Comparison of ENCODE assay signal across 9 mouse cellular contexts in genomic region chr19:5572331-5573125, GRCm38 (mm10). TPM values are rescaled to one million over a fixed set of nuclear protein-coding genes. Genes with fewer than 3 reads are reported as not detected.
A peak's percentile ranks its signal among the peaks of the same experiment; 100 is the strongest.
DNase-seq lines count a peak whose midpoint lies in the region; ATAC-seq and TF ChIP-seq lines count a peak whose summit lies in the region.
"Had no signal": no experiment of that assay in that cellular context is flagged by ENCODE, and none has a peak within 500 bp of the region (broad histone marks: within the 10 kb centered on the region; RNA-seq: fewer than 3 reads in every experiment).

No protein-coding gene starts in this region.

- H3K9ac ChIP-seq in limb, embryonic 15.5 days, result no peak overlapping the region
- no peak overlapping the region for H3K9ac ChIP-seq in forebrain, embryonic 12.5 days

- peaks cover 13% of the 10 kb centered on the region for H3K4me1 ChIP-seq in limb, embryonic 15.5 days
- peaks cover 17% of the 10 kb centered on the region for H3K4me1 ChIP-seq in limb, embryonic 10.5 days
- H3K4me1 ChIP-seq in embryonic fibroblast, embryonic 13.5 days (ENCODE audit: control insufficient read depth, insufficient read depth, low read length), result no peaks in the 10 kb centered on the region
- H3K4me1 ChIP-seq in forebrain, embryonic 12.5 days, result peaks cover 12% of the 10 kb centered on the region

- peaks cover 14% of the 10 kb centered on the region for H3K36me3 ChIP-seq in limb, embryonic 15.5 days
- no peaks in the 10 kb centered on the region for H3K36me3 ChIP-seq in limb, embryonic 10.5 days
- no peaks in the 10 kb centered on the region for H3K36me3 ChIP-seq in forebrain, embryonic 12.5 days (replicated peaks)

- no peak for ATAC-seq in limb, embryonic 15.5 days (ENCODE audit: insufficient number of reproducible peaks, low FRiP score, low TSS enrichment, low read depth)
- peak; percentile 20; the same call in 1 of the 2 replicates for ATAC-seq in monocyte, adult 5-6 weeks (replicated peaks; ENCODE audit: insufficient number of reproducible peaks, low FRiP score, low TSS enrichment, poor library complexity, severe bottlenecking)
- no peak for ATAC-seq in forebrain, embryonic 12.5 days (ENCODE audit: low FRiP score)

- WGBS in limb, embryonic 15.5 days, result 76% methylated on average over 19 of the region's 19 CpGs
- WGBS in limb, embryonic 10.5 days, result 86% methylated on average over 19 of the region's 19 CpGs
- WGBS in forebrain, embryonic 12.5 days, result 87% methylated on average over 19 of the region's 19 CpGs

- no peak overlapping the region for H3K4me3 ChIP-seq in limb, embryonic 15.5 days
- H3K4me3 ChIP-seq in limb, embryonic 10.5 days, result no peak overlapping the region
- H3K4me3 ChIP-seq in embryonic fibroblast, embryonic 13.5 days (ENCODE audit: insufficient read depth, low read length), result no peak overlapping the region
- no peak overlapping the region for H3K4me3 ChIP-seq in left cerebral cortex, adult 2 months
- no peak overlapping the region for H3K4me3 ChIP-seq in forebrain, embryonic 12.5 days (replicated peaks)

- no peak for TF ChIP-seq CTCF in embryonic fibroblast, embryonic 13.5 days (IDR thresholded peaks at IDR 0.05; ENCODE audit: borderline replicate concordance, insufficient read depth, low read length)
- TF ChIP-seq CTCF in left cerebral cortex, adult 2 months (IDR thresholded peaks at IDR 0.05), result no peak

- 0 out of 2 replicates have a peak overlapping the region, but pooled peaks have one; percentile 47 for H3K27ac ChIP-seq in limb, embryonic 15.5 days
- H3K27ac ChIP-seq in limb, embryonic 10.5 days, result no peak overlapping the region
- 0 out of 2 replicates have a peak overlapping the region, but pooled peaks have one; percentile 8 for H3K27ac ChIP-seq in embryonic fibroblast, embryonic 13.5 days (ENCODE audit: insufficient read depth, low read length)
- H3K27ac ChIP-seq in left cerebral cortex, adult 2 months, result peak overlapping the region; percentile 47; the same call in 1 of the 2 replicates
- H3K27ac ChIP-seq in forebrain, embryonic 12.5 days, result no peak overlapping the region

- intact Hi-C loops in left cerebral cortex, adult 2 months (cut with DNase I), result no loop called here

- no peak for TF ChIP-seq POLR2A in embryonic fibroblast, embryonic 13.5 days (IDR thresholded peaks at IDR 0.05; ENCODE audit: low read depth, low read length)

- DNase-seq in limb, embryonic 10.5 days (ENCODE audit: low spot score), result no peak
- peak; percentile 51 to 70 for DNase-seq in left cerebral cortex, adult 2 months (ENCODE audit: extremely low spot score in 1 of 2, low spot score in 2 of 2)
- DNase-seq in neural tube, embryonic 10.5 days (ENCODE audit: extremely low spot score, low spot score), result no peak
- no peak for DNase-seq in thymus, postnatal 25 days

- H3K9me3 ChIP-seq in limb, embryonic 15.5 days, result no peaks in the 10 kb centered on the region
- no peaks in the 10 kb centered on the region for H3K9me3 ChIP-seq in limb, embryonic 10.5 days (replicated peaks)
- H3K9me3 ChIP-seq in forebrain, embryonic 12.5 days, result no peaks in the 10 kb centered on the region

- H3K4me2 ChIP-seq in limb, embryonic 15.5 days, result no peak overlapping the region
- H3K4me2 ChIP-seq in forebrain, embryonic 12.5 days, result no peak overlapping the region

- peaks cover 4% of the 10 kb centered on the region; the same call in 1 of the 2 replicates for H3K27me3 ChIP-seq in limb, embryonic 15.5 days
- peaks cover 18% of the 10 kb centered on the region for H3K27me3 ChIP-seq in limb, embryonic 10.5 days (ENCODE audit: low read depth, poor library complexity, severe bottlenecking)
- peaks cover 16% of the 10 kb centered on the region; the same call in 1 of the 2 replicates for H3K27me3 ChIP-seq in forebrain, embryonic 12.5 days

RNA-seq across cellular contexts. Expression of gene Ap5b1, which starts 4.7 kb away (rescaled TPM):
- polyA plus RNA-seq in limb, embryonic 15.5 days (2015; fragmentation: Nextera tagmentation; extraction: Ambion mirVana), result 4.3 and 4.4 TPM in 2 replicates
- 1.2 and 1.4 TPM in 2 replicates for polyA plus RNA-seq in limb, embryonic 10.5 days (2016; fragmentation: Nextera tagmentation; extraction: Ambion mirVana)
- 3.1 and 3.2 TPM in 2 replicates for polyA plus RNA-seq in embryonic fibroblast, embryonic 13.5 days (2011; ENCODE audit: insufficient read length, low read depth, missing spikeins)
- total RNA-seq in left cerebral cortex, adult 2 months (2021), result 1 to 10 TPM; 5.4 to 6.0 TPM
- total RNA-seq in monocyte, adult 5-6 weeks (2017), result 13.2 to 18.0 TPM (median 16.1 TPM) in 3 replicates
- 1.6 TPM in 2 replicates for polyA plus RNA-seq in forebrain, embryonic 12.5 days (2016; fragmentation: Nextera tagmentation; extraction: Ambion mirVana)

RNA-seq across cellular contexts. Expression of gene Ovol1, which starts 12.1 kb away (rescaled TPM):
- polyA plus RNA-seq in limb, embryonic 15.5 days (2015; fragmentation: Nextera tagmentation; extraction: Ambion mirVana), result 30.1 and 30.3 TPM in 2 replicates
- 0.74 and 0.86 TPM in 2 replicates for polyA plus RNA-seq in limb, embryonic 10.5 days (2016; fragmentation: Nextera tagmentation; extraction: Ambion mirVana)
- not detected in 2 replicates for polyA plus RNA-seq in embryonic fibroblast, embryonic 13.5 days (2011; ENCODE audit: insufficient read length, low read depth, missing spikeins)
- total RNA-seq in left cerebral cortex, adult 2 months (2021), result not detected
- not detected in 3 replicates for total RNA-seq in monocyte, adult 5-6 weeks (2017)
- polyA plus RNA-seq in forebrain, embryonic 12.5 days (2016; fragmentation: Nextera tagmentation; extraction: Ambion mirVana), result 0.22 and 0.27 TPM in 2 replicates
- total RNA-seq: layer of hippocampus, postnatal 14 days had no signal

RNA-seq across cellular contexts. Expression of gene Rnaseh2c, which starts 29.1 kb away (rescaled TPM):
- polyA plus RNA-seq in limb, embryonic 15.5 days (2015; fragmentation: Nextera tagmentation; extraction: Ambion mirVana), result 115 and 116 TPM in 2 replicates
- polyA plus RNA-seq in limb, embryonic 10.5 days (2016; fragmentation: Nextera tagmentation; extraction: Ambion mirVana), result 197 and 205 TPM in 2 replicates
- 36.9 and 38.5 TPM in 2 replicates for polyA plus RNA-seq in embryonic fibroblast, embryonic 13.5 days (2011; ENCODE audit: insufficient read length, low read depth, missing spikeins)
- 10 to 100 TPM; 77.7 to 82.4 TPM for total RNA-seq in left cerebral cortex, adult 2 months (2021)
- 71.5 to 138 TPM (median 136 TPM) in 3 replicates for total RNA-seq in monocyte, adult 5-6 weeks (2017)
- 162 and 191 TPM in 2 replicates for polyA plus RNA-seq in forebrain, embryonic 12.5 days (2016; fragmentation: Nextera tagmentation; extraction: Ambion mirVana)

RNA-seq across cellular contexts. Expression of gene Kat5, which starts 37.5 kb away (rescaled TPM):
- polyA plus RNA-seq in limb, embryonic 15.5 days (2015; fragmentation: Nextera tagmentation; extraction: Ambion mirVana), result 43.3 and 48.7 TPM in 2 replicates
- polyA plus RNA-seq in limb, embryonic 10.5 days (2016; fragmentation: Nextera tagmentation; extraction: Ambion mirVana), result 51.5 and 59.3 TPM in 2 replicates
- polyA plus RNA-seq in embryonic fibroblast, embryonic 13.5 days (2011; ENCODE audit: insufficient read length, low read depth, missing spikeins), result 41.4 and 46.4 TPM in 2 replicates
- 10 to 100 TPM; 94.3 to 99.2 TPM for total RNA-seq in left cerebral cortex, adult 2 months (2021)
- total RNA-seq in monocyte, adult 5-6 weeks (2017), result 65.5 to 109 TPM (median 99.2 TPM) in 3 replicates
- polyA plus RNA-seq in forebrain, embryonic 12.5 days (2016; fragmentation: Nextera tagmentation; extraction: Ambion mirVana), result 65.7 and 77.2 TPM in 2 replicates

Comparison
In these comparisons a context has a peak if more than half of its experiments do, and no peak if none do; other contexts are left out.
1. H3K27ac ChIP-seq: peak in limb, embryonic 15.5 days (single experiment), embryonic fibroblast, embryonic 13.5 days (single experiment) and left cerebral cortex, adult 2 months (single experiment); none in limb, embryonic 10.5 days (single experiment) and forebrain, embryonic 12.5 days (single experiment).
2. RNA of gene Ovol1, which starts 12.1 kb away (polyA plus RNA-seq): 30.1 to 30.3 TPM in limb, embryonic 15.5 days; 0.74 to 0.86 TPM in limb, embryonic 10.5 days, 0.22 to 0.27 TPM in forebrain, embryonic 12.5 days and not detected in embryonic fibroblast, embryonic 13.5 days; every median in the first group is over 10 times any median in the second.
3. DNase-seq: peak in left cerebral cortex, adult 2 months (2 of 2); none in limb, embryonic 10.5 days (single experiment), neural tube, embryonic 10.5 days (single experiment) and thymus, postnatal 25 days (single experiment).